Mouse (Mus musculus) T-helper 17 cell (primary cell): ENCODE results near the gene Vmn1r115.
"Not testable (repeated sequence)": the region's sequence is repeated elsewhere in the genome, so short reads cannot be mapped to it uniquely, and the experiment has no call there.

Source experiments
- in situ Hi-C, 2 experiments: fragments of 300-600 bp; cut with MboI, MseI; formaldehyde crosslinking; loops; 1 replicate in 1 of 2; 2 replicates in 1 of 2; pipeline ENCODE4 v1.15.1; 2025; ENCODE audit warnings: high pct_unique_total_duplicates in 2 of 2

Vmn1r115 gene

DNA sequence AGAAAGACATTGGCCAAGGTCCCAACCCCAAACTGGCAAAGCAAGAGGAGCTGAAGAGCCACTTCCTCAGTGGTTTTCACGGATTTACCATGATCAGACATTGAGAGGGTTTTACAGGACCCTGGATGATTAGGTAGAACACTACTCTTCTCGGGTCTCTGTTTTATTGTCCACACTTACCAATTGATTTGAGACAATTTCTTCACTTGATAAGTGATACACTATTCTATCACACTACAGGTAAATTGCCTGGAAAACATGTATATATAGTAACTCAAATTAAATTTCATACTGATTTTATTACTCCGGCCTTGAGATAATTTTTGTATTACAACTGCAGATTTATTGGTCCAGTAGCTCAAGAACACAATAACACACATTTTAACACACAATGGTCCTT, at the start of gene Vmn1r115:
Gene Vmn1r115 (minus strand): TSS at position 101 of the 400 bp plus-strand sequence.
- in situ Hi-C loops = loop anchor here in 1 of 2 experiments (10.0 to 25.0 kb wide), 2 partner anchors 480 to 683 kb away; partner anchors contain the start of gene Vmn1r94

DNA sequence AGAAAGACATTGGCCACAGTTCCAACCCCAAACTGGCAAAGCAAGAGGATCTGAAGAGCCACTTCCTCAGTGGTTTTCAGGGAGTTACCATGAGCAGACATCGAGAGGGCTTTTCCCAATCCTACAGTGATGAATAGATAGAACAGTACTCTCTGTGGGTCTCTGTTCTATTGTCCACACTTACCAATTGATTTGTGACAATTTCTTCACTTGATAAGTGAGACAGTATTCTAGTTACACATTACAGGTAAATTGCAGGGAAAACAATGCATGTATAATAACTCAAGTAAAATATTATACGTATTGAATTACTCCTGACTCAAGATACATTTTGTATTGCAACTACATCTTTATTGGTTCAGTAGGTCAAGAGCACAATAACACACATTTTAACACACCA, 39.2 kb upstream of the Vmn1r115 start, which contains the start of gene Vmn1r117:
Gene Vmn1r117 (minus strand): TSS at position 101 of the 400 bp plus-strand sequence.
- in situ Hi-C loops = not testable (repeated sequence)

GRCm38 (mm10) chr7:20871956-20872355, 27.2 kb upstream of the Vmn1r115 start, which contains the start of gene Vmn1r116:
Vmn1r116 (plus strand) TSS chr7:20872256.
- in situ Hi-C loops = not testable (repeated sequence)

DNA sequence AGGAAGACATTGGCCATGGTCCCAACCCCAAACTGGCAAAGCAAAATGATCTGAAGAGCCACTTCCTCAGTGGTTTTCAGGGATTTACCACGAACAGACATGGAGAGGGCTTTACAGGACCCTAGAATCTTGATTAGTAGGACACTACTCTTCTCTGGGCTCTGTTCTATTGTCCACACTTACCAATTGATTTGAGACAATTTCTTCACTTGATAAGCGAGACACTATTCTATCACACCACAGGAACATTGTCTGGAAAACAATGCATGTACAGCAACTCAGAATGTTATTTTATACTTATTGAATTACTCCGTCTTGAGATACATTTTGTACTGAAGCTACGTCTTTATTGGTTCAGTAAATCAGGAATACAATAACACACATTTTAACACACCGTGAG, 32.7 kb downstream of the Vmn1r115 start, which contains the start of gene Vmn1r114:
Gene Vmn1r114 (minus strand): TSS at position 101 of the 400 bp plus-strand sequence.
- in situ Hi-C loops = loop anchor here in 1 of 2 experiments (25.0 kb wide), 1 partner anchor 950 kb away; the partner anchor contains the start of gene Gm4175
